Comparison of ENCODE assay signal across 13 mouse cellular contexts in genomic region chr9:89850491-89851282, GRCm38 (mm10). TPM values are rescaled to one million over a fixed set of nuclear protein-coding genes. Genes with fewer than 3 reads are reported as not detected.
DNase-seq lines count a peak whose midpoint lies in the region; ATAC-seq and TF ChIP-seq lines count a peak whose summit lies in the region.
"Had no signal": no experiment of that assay in that cellular context is flagged by ENCODE, and none has a peak within 500 bp of the region (broad histone marks: within the 10 kb centered on the region; RNA-seq: fewer than 3 reads in every experiment).

No protein-coding gene starts in this region.

- H3K9me3 ChIP-seq in midbrain, postnatal 0 days (ENCODE audit: low read length) = no peaks in the 10 kb centered on the region
- no peaks in the 10 kb centered on the region for H3K9me3 ChIP-seq in midbrain, embryonic 15.5 days
- H3K9me3 ChIP-seq: liver, embryonic 13.5 days; midbrain, embryonic 12.5 days had no signal

- no peaks in the 10 kb centered on the region for H3K36me3 ChIP-seq in midbrain, postnatal 0 days (ENCODE audit: insufficient read depth, low read length)
- H3K36me3 ChIP-seq in midbrain, embryonic 15.5 days (replicated peaks) = no peaks in the 10 kb centered on the region
- H3K36me3 ChIP-seq: G1E; liver, embryonic 13.5 days; midbrain, embryonic 12.5 days had no signal

- no peaks in the 10 kb centered on the region for H3K4me1 ChIP-seq in midbrain, postnatal 0 days (ENCODE audit: insufficient read depth, low read length)
- H3K4me1 ChIP-seq in midbrain, embryonic 15.5 days = no peaks in the 10 kb centered on the region
- H3K4me1 ChIP-seq: liver, embryonic 13.5 days; midbrain, embryonic 12.5 days had no signal

- ATAC-seq in midbrain, postnatal 0 days (ENCODE audit: low FRiP score) = no peak
- no peak; the same call in 1 of the 2 replicates for ATAC-seq in midbrain, embryonic 15.5 days (replicated peaks)

- no peak overlapping the region for H3K9ac ChIP-seq in midbrain, postnatal 0 days (replicated peaks; ENCODE audit: low read length, poor library complexity, severe bottlenecking)
- H3K9ac ChIP-seq in midbrain, embryonic 15.5 days = no peak overlapping the region
- H3K9ac ChIP-seq: liver, embryonic 13.5 days; midbrain, embryonic 12.5 days had no signal

- no peak overlapping the region for H3K4me2 ChIP-seq in midbrain, postnatal 0 days (ENCODE audit: low read depth, low read length, poor library complexity, severe bottlenecking)
- no peak overlapping the region for H3K4me2 ChIP-seq in midbrain, embryonic 15.5 days
- H3K4me2 ChIP-seq: liver, embryonic 13.5 days; midbrain, embryonic 12.5 days had no signal

- WGBS in midbrain, postnatal 0 days = 82% methylated on average over 10 of the region's 10 CpGs
- 87% methylated on average over 10 of the region's 10 CpGs for WGBS in midbrain, embryonic 15.5 days

- peak; percentile 31 for DNase-seq in midbrain, postnatal 0 days (ENCODE audit: low spot score)
- peak; percentile 81 to 86 for DNase-seq in cerebellum, postnatal 36 days
- peak; percentile 33 to 45 for DNase-seq in left cerebral cortex, adult 2 months (ENCODE audit: extremely low spot score in 1 of 2, low spot score in 2 of 2)
- peak; percentile 83 for DNase-seq in telencephalon, adult 2 months (ENCODE audit: low read depth, low spot score)
- DNase-seq in ovary, postnatal 10 days (ENCODE audit: low spot score) = no peak
- DNase-seq in testis, postnatal 10 days (ENCODE audit: low spot score) = no peak
- no peak for DNase-seq in retina, postnatal 1 day
- DNase-seq: adrenal gland, postnatal 36 days; kidney, adult 2 months; liver, embryonic 13.5 days had no signal

- H3K4me3 ChIP-seq in midbrain, postnatal 0 days (ENCODE audit: low read depth, low read length) = no peak overlapping the region
- H3K4me3 ChIP-seq in midbrain, embryonic 15.5 days = no peak overlapping the region
- H3K4me3 ChIP-seq in left cerebral cortex, adult 2 months = no peak overlapping the region
- H3K4me3 ChIP-seq: liver, embryonic 13.5 days; midbrain, embryonic 12.5 days had no signal

- intact Hi-C loops in left cerebral cortex, adult 2 months (cut with DNase I) = loop anchor here (1.0 kb wide), 1 partner anchor 8 kb away; no protein-coding TSS in a partner anchor

- H3K27ac ChIP-seq in midbrain, postnatal 0 days (ENCODE audit: low read depth, low read length) = no peak overlapping the region
- no peak overlapping the region for H3K27ac ChIP-seq in midbrain, embryonic 15.5 days
- H3K27ac ChIP-seq in left cerebral cortex, adult 2 months = no peak overlapping the region
- H3K27ac ChIP-seq: liver, embryonic 13.5 days; midbrain, embryonic 12.5 days had no signal

- H3K27me3 ChIP-seq in midbrain, postnatal 0 days (ENCODE audit: insufficient read depth, low read length) = no peaks in the 10 kb centered on the region
- H3K27me3 ChIP-seq in midbrain, embryonic 15.5 days (replicated peaks) = no peaks in the 10 kb centered on the region
- H3K27me3 ChIP-seq: liver, embryonic 13.5 days; midbrain, embryonic 12.5 days had no signal

- no peak for TF ChIP-seq CTCF in midbrain, postnatal 0 days (IDR thresholded peaks at IDR 0.05)
- no peak for TF ChIP-seq CTCF in left cerebral cortex, adult 2 months (IDR thresholded peaks at IDR 0.05)

RNA-seq across cellular contexts. Expression of gene Rasgrf1, which starts 59.0 kb away (rescaled TPM):
- total RNA-seq in midbrain, postnatal 0 days (2014; rRNA removed) = 35.7 and 40.8 TPM in 2 replicates
- polyA plus RNA-seq in midbrain, postnatal 0 days (2015; fragmentation: Nextera tagmentation; extraction: Ambion mirVana) = 22.6 and 24.0 TPM in 2 replicates
- 4.4 and 5.3 TPM in 2 replicates for polyA plus RNA-seq in midbrain, embryonic 15.5 days (2015; fragmentation: Nextera tagmentation; extraction: Ambion mirVana)
- 100 to 1,000 TPM; 273 to 297 TPM for total RNA-seq in left cerebral cortex, adult 2 months (2021)
- polyA plus RNA-seq: G1E; liver, embryonic 13.5 days had no signal

Comparison
In these comparisons a context has a peak if more than half of its experiments do, and no peak if none do; other contexts are left out.
1. DNase-seq: peak in midbrain, postnatal 0 days (single experiment), cerebellum, postnatal 36 days (2 of 2), left cerebral cortex, adult 2 months (2 of 2) and telencephalon, adult 2 months (single experiment); none in ovary, postnatal 10 days (single experiment), testis, postnatal 10 days (single experiment) and retina, postnatal 1 day (single experiment).